Mouse (Mus musculus) mouse embryonic stem cell (cell line): ENCODE data around the gene Rgs6.

Experiments used
- in situ Hi-C, 2 experiments: fragments of 300-500 bp; cut with MboI; formaldehyde crosslinking; loops; 1 replicate in 1 of 2; 3 replicates in 1 of 2; pipeline ENCODE4 v1.14.3; 2019 to 2020; ENCODE audit warnings: low sequenced_read_pairs in 2 of 2, low pct_unique_long_range_greater_than_20kb in 1 of 2, mixed read lengths in 1 of 2; ENCODE audit not compliant: unreplicated experiment in 1 of 2

Rgs6 gene

GRCm38 (mm10) chr12:82996775-82997174 lies 408.7 kb downstream of the Rgs6 start:
- in situ Hi-C loops: no loop called here

DNA sequence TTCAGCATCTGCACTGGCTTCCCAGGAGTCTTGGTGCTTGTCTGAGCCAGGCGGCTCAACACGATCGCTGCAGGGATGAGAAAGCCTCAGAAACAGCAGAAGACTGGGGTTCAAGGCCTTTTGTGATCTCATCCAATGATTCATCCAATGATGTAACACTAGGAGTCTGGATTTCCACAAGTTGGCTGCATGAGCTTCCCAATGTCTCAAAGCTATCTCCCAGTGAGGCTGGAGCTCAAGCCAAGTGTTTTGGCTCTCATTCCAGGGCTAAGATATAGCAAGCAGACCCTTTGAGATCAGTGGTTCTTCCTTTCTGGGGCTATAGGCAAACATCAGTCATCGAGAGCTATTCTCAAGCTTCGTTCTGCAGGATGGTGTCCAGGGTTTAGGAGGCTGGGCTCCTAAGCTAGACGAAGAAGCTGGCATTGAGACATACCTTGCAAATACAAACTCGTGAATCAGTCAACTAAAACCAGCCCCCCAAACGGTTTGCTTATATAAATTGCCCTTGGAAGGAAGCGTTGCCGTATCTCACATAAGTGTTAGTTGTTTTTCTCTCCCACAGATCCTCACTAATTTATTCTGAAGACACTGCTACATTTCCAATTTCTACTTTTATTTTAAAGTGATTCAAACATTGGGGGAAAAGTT lies 410.7 kb downstream of the Rgs6 start:
- in situ Hi-C loops: no loop called here

DNA sequence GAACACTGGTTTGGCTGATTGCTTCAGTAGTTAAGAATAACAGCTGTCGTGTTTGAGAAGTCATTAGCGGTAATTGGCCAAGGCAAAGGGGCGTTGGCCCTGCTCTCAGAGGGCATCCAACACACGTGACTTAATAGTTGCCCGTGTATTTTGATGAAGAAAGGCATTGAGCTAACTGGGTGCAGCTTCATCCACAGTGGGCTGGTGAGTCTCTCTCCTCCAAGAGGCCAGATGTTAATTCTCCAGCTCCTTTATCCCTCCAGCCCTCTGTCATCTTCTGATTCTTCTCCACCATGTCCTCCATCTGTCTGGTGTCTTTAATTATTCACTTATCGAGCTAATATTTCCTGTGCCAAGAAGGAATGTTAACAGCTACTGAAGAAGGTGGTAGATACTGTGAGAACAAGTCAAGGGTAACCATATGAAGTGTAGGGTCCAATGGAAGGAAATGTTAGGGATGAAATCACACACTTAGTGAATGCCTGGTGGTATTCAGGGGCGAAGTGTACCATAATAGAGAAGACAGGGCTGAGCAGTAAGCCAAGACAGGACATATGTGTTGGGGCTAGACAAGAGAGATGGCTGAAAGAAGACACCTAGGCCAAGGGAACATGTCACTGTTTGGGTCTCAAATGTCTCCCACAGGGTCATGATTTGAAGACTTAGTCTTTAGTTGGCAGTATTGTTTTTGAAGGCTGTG lies 411.4 kb downstream of the Rgs6 start:
- in situ Hi-C loops: loop anchor here (25.0 kb wide), 2 partner anchors 487 to 1012 kb away; no protein-coding TSS in a partner anchor

DNA sequence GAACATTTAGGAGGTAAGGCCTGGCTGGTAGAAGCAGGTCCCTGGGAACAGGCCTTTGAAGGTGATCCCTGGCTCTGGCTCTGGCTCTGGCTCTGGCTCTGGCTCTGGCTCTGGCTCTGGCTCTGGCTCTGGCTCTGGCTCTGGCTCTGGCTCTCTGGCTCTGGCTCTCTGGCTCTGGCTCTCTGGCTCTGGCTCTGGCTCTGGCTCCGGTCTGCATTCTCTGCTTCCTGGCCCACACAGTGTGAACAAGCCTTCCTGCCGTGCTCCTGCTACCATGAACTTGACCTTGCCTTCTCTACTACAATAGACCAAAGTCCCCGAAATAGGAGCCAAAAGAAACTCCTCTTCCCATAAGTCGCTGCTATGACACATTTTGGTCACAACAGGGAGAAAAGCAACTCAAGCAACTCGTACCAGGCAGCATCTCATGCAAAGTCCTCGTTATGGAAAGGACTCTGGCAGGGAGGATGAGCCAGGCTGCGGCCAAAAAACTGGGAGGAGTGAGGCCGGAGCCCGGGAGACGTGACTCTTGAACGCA lies 412.0 kb downstream of the Rgs6 start:
- in situ Hi-C loops: loop anchor here (25.0 kb wide), 2 partner anchors 488 to 1013 kb away; no protein-coding TSS in a partner anchor

GRCm38 (mm10) chr12:83000957-83001356 lies 412.9 kb downstream of the Rgs6 start:
- in situ Hi-C loops: loop anchor here (25.0 kb wide), 2 partner anchors 489 to 1014 kb away; no protein-coding TSS in a partner anchor

GRCm38 (mm10) chr12:83004014-83004682 lies 416.1 kb downstream of the Rgs6 start:
- in situ Hi-C loops: loop anchor here (25.0 kb wide), 2 partner anchors 492 to 1017 kb away; no protein-coding TSS in a partner anchor

- in situ Hi-C loops: loop anchor here (10.0 to 25.0 kb wide), 3 partner anchors 486 to 1024 kb away; no protein-coding TSS in a partner anchor
Measured at GRCm38 (mm10) chr12:83011056-83011565, 423.0 kb downstream of the Rgs6 start.

DNA sequence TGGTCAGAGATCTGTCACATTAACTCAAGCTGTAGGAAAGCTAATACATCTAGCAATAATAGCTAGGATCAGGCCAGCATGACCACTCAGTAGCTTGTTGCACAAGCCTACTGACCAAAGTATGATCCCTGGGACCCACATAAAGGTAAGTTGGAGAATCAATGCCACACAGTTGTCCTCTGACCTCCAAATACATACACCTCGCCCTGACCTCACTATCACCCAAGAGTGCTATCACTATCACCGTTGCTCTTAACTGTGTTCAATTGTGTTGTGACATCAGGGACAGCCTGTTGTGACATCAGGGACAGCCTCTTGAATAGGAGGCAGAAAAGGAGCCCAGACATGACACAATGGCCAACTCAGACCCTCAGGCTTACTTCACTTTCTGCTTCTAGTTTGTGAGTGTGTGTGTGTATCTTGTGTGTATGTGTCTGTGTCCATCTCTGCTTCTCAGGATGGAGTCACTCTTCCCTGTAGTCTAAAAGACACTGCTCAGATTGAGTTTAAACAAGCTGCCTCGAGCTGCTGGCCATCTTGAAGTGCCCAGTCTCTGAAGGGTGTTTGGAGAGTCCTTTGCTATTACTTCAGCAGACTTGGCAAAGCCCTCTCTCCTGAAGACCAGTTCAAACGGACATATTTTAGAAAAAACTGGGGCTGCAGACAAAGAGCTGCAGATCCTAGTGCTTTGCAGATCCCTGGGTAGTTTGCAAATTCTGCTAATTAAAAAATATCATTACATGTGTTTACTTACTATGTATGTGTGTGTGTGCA lies 426.0 kb downstream of the Rgs6 start:
- in situ Hi-C loops: loop anchor here (10.0 to 25.0 kb wide), 3 partner anchors 489 to 1027 kb away; no protein-coding TSS in a partner anchor

DNA sequence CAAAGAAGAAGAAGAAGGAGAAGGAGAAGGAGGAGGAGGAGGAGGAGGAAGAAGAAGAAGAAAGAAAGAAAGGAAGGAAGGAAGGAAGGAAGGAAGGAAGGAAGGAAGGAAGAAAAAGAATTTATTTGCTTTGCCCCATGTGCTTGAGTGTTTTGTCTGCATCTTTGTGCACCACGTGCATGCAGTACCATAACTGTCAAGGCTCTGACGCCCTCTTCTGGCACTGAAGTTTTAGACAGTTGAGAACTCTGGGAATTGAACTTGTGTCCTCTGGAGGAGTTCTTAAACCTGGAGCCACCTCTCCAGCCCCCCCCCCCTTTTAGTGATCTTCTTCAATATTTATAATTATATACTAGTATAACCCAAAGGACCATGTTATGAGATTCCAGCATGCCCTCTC lies 426.8 kb downstream of the Rgs6 start:
- in situ Hi-C loops: loop anchor here (10.0 to 25.0 kb wide), 3 partner anchors 490 to 1028 kb away; no protein-coding TSS in a partner anchor

GRCm38 (mm10) chr12:83015366-83015765 lies 427.3 kb downstream of the Rgs6 start:
- in situ Hi-C loops: loop anchor here (10.0 to 25.0 kb wide), 3 partner anchors 491 to 1028 kb away; no protein-coding TSS in a partner anchor

DNA sequence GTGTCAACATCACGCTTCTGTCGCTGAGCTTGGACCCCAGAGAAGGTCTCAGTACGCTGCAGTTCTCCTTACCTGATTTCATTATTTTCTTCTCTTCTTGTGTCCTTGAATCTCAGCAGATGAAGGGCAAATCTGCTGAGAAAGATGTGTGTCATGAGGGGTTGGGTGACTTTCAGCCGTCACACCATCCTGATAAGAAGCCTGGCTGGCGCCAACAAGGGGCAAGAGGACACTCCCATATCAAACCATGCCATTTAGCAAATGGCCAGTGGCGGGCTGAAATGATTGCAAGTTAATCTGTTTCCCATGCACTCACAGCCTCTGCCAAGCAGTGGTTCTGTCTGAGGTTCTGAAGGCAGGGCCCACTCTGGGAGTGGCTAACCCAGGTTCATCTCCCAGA lies 428.4 kb downstream of the Rgs6 start:
- in situ Hi-C loops: loop anchor here (10.0 to 25.0 kb wide), 3 partner anchors 492 to 1029 kb away; no protein-coding TSS in a partner anchor

DNA sequence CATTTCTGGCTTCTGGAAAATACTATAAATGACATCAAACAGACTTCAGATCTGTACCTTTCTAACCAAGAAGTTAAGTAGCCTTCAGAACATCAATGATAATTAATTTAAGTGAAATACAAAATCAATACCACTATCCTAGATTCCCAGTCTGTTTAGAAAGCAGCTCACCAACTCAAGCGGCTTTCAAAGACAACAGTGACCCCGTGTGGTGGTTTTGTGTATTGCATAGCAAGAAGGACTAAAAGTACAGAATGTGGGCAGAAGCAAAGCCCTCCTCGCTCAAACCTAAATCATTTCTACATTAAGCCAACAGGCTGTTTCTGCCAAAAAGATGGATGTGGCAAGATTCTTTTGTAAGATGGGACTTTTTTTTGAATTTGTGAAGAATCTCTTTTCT lies 429.9 kb downstream of the Rgs6 start:
- in situ Hi-C loops: loop anchor here (10.0 to 25.0 kb wide), 3 partner anchors 493 to 1031 kb away; no protein-coding TSS in a partner anchor

- in situ Hi-C loops: no loop called here
Measured at GRCm38 (mm10) chr12:83026985-83027384, 438.9 kb downstream of the Rgs6 start.

- in situ Hi-C loops: no loop called here
Measured at GRCm38 (mm10) chr12:83033171-83033835, 445.2 kb downstream of the Rgs6 start.

DNA sequence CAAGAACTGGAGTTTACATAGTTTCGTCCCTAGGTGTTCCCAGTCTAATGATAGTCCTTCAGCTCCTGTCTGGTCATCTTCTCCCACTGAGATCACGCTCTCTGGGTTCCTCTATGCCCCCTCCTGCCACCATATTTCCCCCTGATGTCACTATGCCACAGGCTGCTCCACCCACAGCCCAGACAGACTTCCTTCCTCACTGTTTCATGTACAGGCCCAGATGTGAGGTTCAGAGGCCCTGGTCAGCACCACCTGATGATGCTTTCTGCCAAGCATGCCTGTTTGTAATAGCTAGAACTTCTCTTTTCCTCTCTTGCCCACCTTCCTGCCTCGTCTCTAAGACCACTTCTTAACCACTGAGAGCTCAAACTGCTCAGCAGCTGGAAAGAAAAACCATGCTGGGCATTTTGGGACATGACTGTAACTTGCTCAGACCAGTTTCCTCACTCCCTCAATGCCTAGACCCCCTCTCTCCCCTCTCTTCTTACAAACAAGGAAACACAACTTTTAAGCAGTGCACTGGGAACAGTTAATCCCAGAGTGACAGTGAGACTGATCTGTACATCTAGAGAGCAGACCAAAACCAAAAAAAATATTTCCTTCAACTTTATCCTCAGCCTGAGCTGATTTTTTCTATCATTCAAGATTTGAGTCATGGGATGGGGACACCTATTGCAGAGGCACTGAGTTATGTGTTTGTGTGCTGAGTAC lies 446.9 kb downstream of the Rgs6 start:
- in situ Hi-C loops: no loop called here

GRCm38 (mm10) chr12:83037798-83038560 lies 449.9 kb downstream of the Rgs6 start:
- in situ Hi-C loops: no loop called here
